Mouse (Mus musculus): Measurements from ENCODE around the gene Srp54b. TPM values are rescaled to one million over a fixed set of nuclear protein-coding genes. Genes with fewer than 3 reads are reported as not detected.
"Not testable (repeated sequence)": the region's sequence is repeated elsewhere in the genome, so short reads cannot be mapped to it uniquely, and the experiment has no call there.

The Srp54b gene
- polyA plus RNA-seq, 1 experiment from 2014 or later: 63.1 TPM

GRCm38 (mm10) chr12:55212944-55213343 is 58.0 kb downstream of the Srp54b start:
- H3K9ac ChIP-seq; ATAC-seq (ENCODE audit: insufficient number of reproducible peaks, insufficient read depth, low FRiP score, low TSS enrichment, low read depth); H3K4me1 ChIP-seq; H3K36me3 ChIP-seq; H3K4me3 ChIP-seq; H3K9me3 ChIP-seq; H3K27ac ChIP-seq; H3K4me2 ChIP-seq; H3K27me3 ChIP-seq: not testable (repeated sequence)
- WGBS: no CpG with 5 or more reads among the region's 6 CpGs

GRCm38 (mm10) chr12:55229626-55230519 is 75.0 kb downstream of the Srp54b start, which contains the start of gene Srp54c:
Gene Srp54c, plus strand, starts transcription at chr12:55230168.
- not testable (repeated sequence) for H3K27ac ChIP-seq, H3K27me3 ChIP-seq, H3K36me3 ChIP-seq, H3K4me2 ChIP-seq, H3K9ac ChIP-seq, H3K9me3 ChIP-seq, H3K4me1 ChIP-seq
- WGBS: no CpG with 5 or more reads among the region's 57 CpGs
- H3K4me3 ChIP-seq: peak within 1 kb of the TSS; percentile 42
- peak; percentile 97 for ATAC-seq (ENCODE audit: insufficient number of reproducible peaks, insufficient read depth, low FRiP score, low TSS enrichment, low read depth)

- peak; percentile 30; the same call in 1 of the 2 replicates for ATAC-seq (ENCODE audit: insufficient number of reproducible peaks, insufficient read depth, low FRiP score, low TSS enrichment, low read depth)
- 0% methylated on average over 11 of the region's 25 CpGs for whole genome bisulfite sequencing
- not testable (repeated sequence) for H3K9me3 ChIP-seq, H3K4me1 ChIP-seq, H3K27ac ChIP-seq, H3K4me2 ChIP-seq, H3K27me3 ChIP-seq, H3K36me3 ChIP-seq, H3K9ac ChIP-seq
- H3K4me3 ChIP-seq: peak overlapping the region; percentile 42
These were observed 75.6 kb downstream of the Srp54b start for GRCm38 (mm10) chr12:55230520-55230861.

Other genes starting within 250 kb of the Srp54b start
- not detected in 2 replicates for gene Gm20403, start 168.6 kb upstream of the Srp54b start, polyA plus RNA-seq (2015; fragmentation: Nextera tagmentation; extraction: Ambion mirVana)
- gene Baz1a, start 140.8 kb upstream of the Srp54b start, polyA plus RNA-seq (2015; fragmentation: Nextera tagmentation; extraction: Ambion mirVana): 26.6 and 31.2 TPM in 2 replicates
- 41.9 and 43.2 TPM in 2 replicates for gene 2700097O09Rik, start 75.0 kb upstream of the Srp54b start, polyA plus RNA-seq (2015; fragmentation: Nextera tagmentation; extraction: Ambion mirVana)
- 160 and 180 TPM in 2 replicates for gene Srp54a, start 74.8 kb upstream of the Srp54b start, polyA plus RNA-seq (2015; fragmentation: Nextera tagmentation; extraction: Ambion mirVana)
- 24.7 and 27.8 TPM in 2 replicates for gene Fam177a, start 30.6 kb upstream of the Srp54b start, polyA plus RNA-seq (2015; fragmentation: Nextera tagmentation; extraction: Ambion mirVana)
- 1.5 and 2.6 TPM in 2 replicates for gene 1700047I17Rik2, start 44.5 kb downstream of the Srp54b start, polyA plus RNA-seq (2015; fragmentation: Nextera tagmentation; extraction: Ambion mirVana)
- 73.2 and 80.9 TPM in 2 replicates for gene Srp54c, start 75.1 kb downstream of the Srp54b start, polyA plus RNA-seq (2015; fragmentation: Nextera tagmentation; extraction: Ambion mirVana)
- 13.0 and 15.5 TPM in 2 replicates for gene 1110008L16Rik, start 144.5 kb downstream of the Srp54b start, polyA plus RNA-seq (2015; fragmentation: Nextera tagmentation; extraction: Ambion mirVana)
- 16.8 and 18.8 TPM in 2 replicates for gene Ppp2r3c, start 147.9 kb downstream of the Srp54b start, polyA plus RNA-seq (2015; fragmentation: Nextera tagmentation; extraction: Ambion mirVana)
- gene Psma6, start 229.1 kb downstream of the Srp54b start, polyA plus RNA-seq (2015; fragmentation: Nextera tagmentation; extraction: Ambion mirVana): 440 and 454 TPM in 2 replicates

Measured in embryonic facial prominence, embryonic 13.5 days (tissue).